In the genomic region with DNA sequence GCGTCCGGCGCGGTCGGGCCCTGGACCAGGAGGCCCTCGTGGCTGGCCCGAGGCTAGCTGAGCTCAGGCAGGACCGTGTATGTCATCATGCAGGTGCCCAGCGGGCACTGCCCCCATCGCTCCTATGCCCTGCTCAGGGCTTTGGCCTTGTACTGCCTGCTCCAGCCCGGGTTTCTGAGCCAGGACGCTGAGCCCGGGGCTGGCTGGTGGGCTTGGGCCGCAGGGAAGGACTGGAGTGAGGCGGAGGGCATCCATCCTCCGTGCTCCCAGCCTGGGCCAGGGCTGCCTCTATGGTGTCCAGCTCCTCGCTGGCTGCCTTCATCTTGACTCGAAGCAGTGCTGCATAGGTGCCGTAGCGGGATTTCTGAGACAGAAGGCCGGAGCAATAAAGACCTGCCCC, we compare ENCODE assay signal across 16 mouse cellular contexts. TPM values are rescaled to one million over a fixed set of nuclear protein-coding genes. Genes with fewer than 3 reads are reported as not detected.
DNase-seq lines count a peak whose midpoint lies in the region; ATAC-seq and TF ChIP-seq lines count a peak whose summit lies in the region.
"Had no signal": no experiment of that assay in that cellular context is flagged by ENCODE, and none has a peak within 500 bp of the region (broad histone marks: within the 10 kb centered on the region; RNA-seq: fewer than 3 reads in every experiment).

No protein-coding gene starts in this region.

- peak; percentile 16 for DNase-seq in cerebellum, adult 8-10 months
- no peak for DNase-seq in cerebellum, adult 2 months
- peak; percentile 11 to 18 for DNase-seq in spleen, postnatal 10 days (ENCODE audit: low spot score in 2 of 2)
- no peak for DNase-seq in spleen, adult 18-20 months
- no peak for DNase-seq in lung, postnatal 25 days (ENCODE audit: low spot score)
- DNase-seq: adrenal gland, postnatal 25 days; heart, adult 18-20 months; layer of hippocampus, adult 9-11 months; lung, adult 18-20 months had no signal

- peaks cover 10% of the 10 kb centered on the region for H3K4me1 ChIP-seq in cerebellum, adult 2 months (ENCODE audit: control insufficient read depth, insufficient read depth, low read length)
- H3K4me1 ChIP-seq in intestine, embryonic 15.5 days (replicated peaks): peaks cover 39% of the 10 kb centered on the region
- H3K4me1 ChIP-seq in intestine, postnatal 0 days (replicated peaks; ENCODE audit: control insufficient read depth, insufficient read depth, low read length): 0 out of 2 replicates have a peak, but pooled peaks cover 7% of the 10 kb centered on the region
- H3K4me1 ChIP-seq in liver, embryonic 16.5 days (ENCODE audit: control insufficient read depth, low read depth, low read length): peaks cover 57% of the 10 kb centered on the region

- peaks cover 9% of the 10 kb centered on the region for H3K36me3 ChIP-seq in intestine, embryonic 15.5 days
- peaks cover 28% of the 10 kb centered on the region for H3K36me3 ChIP-seq in intestine, postnatal 0 days (ENCODE audit: control insufficient read depth, insufficient read depth)
- peaks cover 6% of the 10 kb centered on the region for H3K36me3 ChIP-seq in liver, embryonic 16.5 days (ENCODE audit: control insufficient read depth, insufficient read depth)

- no peak for TF ChIP-seq CTCF in cerebellum, adult 2 months (IDR thresholded peaks at IDR 0.05; ENCODE audit: borderline replicate concordance, insufficient read depth, low read depth, low read length)
- TF ChIP-seq CTCF in intestine, postnatal 0 days (IDR thresholded peaks at IDR 0.05; ENCODE audit: low read depth): no peak

- no peak overlapping the region for H3K4me3 ChIP-seq in cerebellum, adult 2 months (replicated peaks; ENCODE audit: insufficient read depth, low read depth, low read length)
- no peak overlapping the region for H3K4me3 ChIP-seq in intestine, embryonic 15.5 days (replicated peaks)
- H3K4me3 ChIP-seq in intestine, postnatal 0 days (ENCODE audit: low read depth, low read length): no peak overlapping the region
- H3K4me3 ChIP-seq in liver, embryonic 16.5 days (ENCODE audit: low read depth, low read length): no peak overlapping the region
- H3K4me3 ChIP-seq: kidney, embryonic 15.5 days; midbrain, embryonic 15.5 days; neural tube, embryonic 15.5 days had no signal

- no peak for ATAC-seq in intestine, embryonic 15.5 days
- no peak for ATAC-seq in intestine, postnatal 0 days
- ATAC-seq in liver, embryonic 16.5 days (ENCODE audit: low read depth): no peak
- ATAC-seq: midbrain, embryonic 15.5 days had no signal

- H3K27me3 ChIP-seq in cerebellum, adult 2 months (ENCODE audit: control insufficient read depth, insufficient read depth, low read length): no peaks in the 10 kb centered on the region
- peaks cover 26% of the 10 kb centered on the region for H3K27me3 ChIP-seq in intestine, embryonic 15.5 days (replicated peaks)
- H3K27me3 ChIP-seq in intestine, postnatal 0 days (replicated peaks; ENCODE audit: control insufficient read depth, insufficient read depth, low read length): peaks cover 27% of the 10 kb centered on the region
- H3K27me3 ChIP-seq in liver, embryonic 16.5 days (ENCODE audit: control insufficient read depth, insufficient read depth, low read depth, low read length): peaks cover 28% of the 10 kb centered on the region

- no peaks in the 10 kb centered on the region for H3K9me3 ChIP-seq in intestine, embryonic 15.5 days
- H3K9me3 ChIP-seq in intestine, postnatal 0 days (ENCODE audit: control insufficient read depth): no peaks in the 10 kb centered on the region
- H3K9me3 ChIP-seq in liver, embryonic 16.5 days (replicated peaks; ENCODE audit: control insufficient read depth, low read length): no peaks in the 10 kb centered on the region
- H3K9me3 ChIP-seq: kidney, embryonic 15.5 days; midbrain, embryonic 15.5 days; neural tube, embryonic 15.5 days had no signal

- WGBS in cerebellum, adult 2 months: 87% methylated on average over 21 of the region's 21 CpGs
- whole genome bisulfite sequencing in intestine, embryonic 15.5 days: 90% methylated on average over 21 of the region's 21 CpGs
- 93% methylated on average over 20 of the region's 21 CpGs for WGBS in intestine, postnatal 0 days
- WGBS in liver, embryonic 16.5 days (ENCODE audit: insufficient replicate concordance): 87% methylated on average over 21 of the region's 21 CpGs

- no peak overlapping the region for H3K4me2 ChIP-seq in intestine, embryonic 15.5 days (replicated peaks)
- no peak overlapping the region for H3K4me2 ChIP-seq in intestine, postnatal 0 days (replicated peaks; ENCODE audit: low read depth)
- no peak overlapping the region for H3K4me2 ChIP-seq in liver, embryonic 16.5 days (ENCODE audit: low read depth, low read length)
- H3K4me2 ChIP-seq: kidney, embryonic 15.5 days; midbrain, embryonic 15.5 days; neural tube, embryonic 15.5 days had no signal

- H3K9ac ChIP-seq in intestine, embryonic 15.5 days: 0 out of 2 replicates have a peak overlapping the region, but pooled peaks have one; percentile 23
- no peak overlapping the region for H3K9ac ChIP-seq in intestine, postnatal 0 days (ENCODE audit: low read depth, low read length)
- no peak overlapping the region for H3K9ac ChIP-seq in liver, embryonic 16.5 days (ENCODE audit: low read depth, low read length)
- H3K9ac ChIP-seq: kidney, embryonic 15.5 days; midbrain, embryonic 15.5 days; neural tube, embryonic 15.5 days had no signal

- TF ChIP-seq POLR2A in cerebellum, adult 2 months (IDR thresholded peaks at IDR 0.05; ENCODE audit: borderline replicate concordance, insufficient read depth, low read length): no peak

- no peak overlapping the region for H3K27ac ChIP-seq in cerebellum, adult 2 months (ENCODE audit: insufficient read depth, low read length)
- H3K27ac ChIP-seq in intestine, embryonic 15.5 days: no peak overlapping the region
- H3K27ac ChIP-seq in intestine, postnatal 0 days (ENCODE audit: low read depth, low read length): no peak overlapping the region
- H3K27ac ChIP-seq in liver, embryonic 16.5 days (ENCODE audit: low read length): peak overlapping the region; percentile 48
- H3K27ac ChIP-seq: kidney, embryonic 15.5 days; macrophage; midbrain, embryonic 15.5 days; neural tube, embryonic 15.5 days had no signal

RNA-seq across cellular contexts. Expression of a gene that starts 8.4 kb away (rescaled TPM):
- 4.2 TPM in 2 replicates for polyA plus RNA-seq in cerebellum, adult 2 months (2012; rRNA removed)
- 10.0 and 10.3 TPM in 2 replicates for polyA plus RNA-seq in intestine, embryonic 15.5 days (2015; fragmentation: Nextera tagmentation; extraction: Ambion mirVana)
- 6.1 and 6.7 TPM in 2 replicates for polyA plus RNA-seq in intestine, postnatal 0 days (2015; fragmentation: Nextera tagmentation; extraction: Ambion mirVana)
- 3.0 and 3.8 TPM in 2 replicates for polyA plus RNA-seq in liver, embryonic 16.5 days (2015; fragmentation: Nextera tagmentation; extraction: Ambion mirVana)

RNA-seq across cellular contexts. Expression of a gene that starts 14.4 kb away (rescaled TPM):
- polyA plus RNA-seq in cerebellum, adult 2 months (2012; rRNA removed): 194 and 207 TPM in 2 replicates
- polyA plus RNA-seq in intestine, embryonic 15.5 days (2015; fragmentation: Nextera tagmentation; extraction: Ambion mirVana): 34.8 and 36.2 TPM in 2 replicates
- 27.1 and 30.1 TPM in 2 replicates for polyA plus RNA-seq in intestine, postnatal 0 days (2015; fragmentation: Nextera tagmentation; extraction: Ambion mirVana)
- polyA plus RNA-seq in liver, embryonic 16.5 days (2015; fragmentation: Nextera tagmentation; extraction: Ambion mirVana): 3.3 TPM in 2 replicates

RNA-seq across cellular contexts. Expression of a gene that starts 15.4 kb away (rescaled TPM):
- polyA plus RNA-seq in cerebellum, adult 2 months (2012; rRNA removed): 38.8 and 41.7 TPM in 2 replicates
- polyA plus RNA-seq in intestine, embryonic 15.5 days (2015; fragmentation: Nextera tagmentation; extraction: Ambion mirVana): 15.6 and 16.7 TPM in 2 replicates
- 22.0 and 25.3 TPM in 2 replicates for polyA plus RNA-seq in intestine, postnatal 0 days (2015; fragmentation: Nextera tagmentation; extraction: Ambion mirVana)
- polyA plus RNA-seq in liver, embryonic 16.5 days (2015; fragmentation: Nextera tagmentation; extraction: Ambion mirVana): 11.1 and 11.6 TPM in 2 replicates

RNA-seq across cellular contexts. Expression of a gene that starts 25.9 kb away (rescaled TPM):
- 258 and 262 TPM in 2 replicates for polyA plus RNA-seq in cerebellum, adult 2 months (2012; rRNA removed)
- polyA plus RNA-seq in intestine, embryonic 15.5 days (2015; fragmentation: Nextera tagmentation; extraction: Ambion mirVana): 126 and 138 TPM in 2 replicates
- polyA plus RNA-seq in intestine, postnatal 0 days (2015; fragmentation: Nextera tagmentation; extraction: Ambion mirVana): 78.8 and 80.0 TPM in 2 replicates
- polyA plus RNA-seq in liver, embryonic 16.5 days (2015; fragmentation: Nextera tagmentation; extraction: Ambion mirVana): 67.3 and 67.6 TPM in 2 replicates

RNA-seq across cellular contexts. Expression of a gene that starts 28.4 kb away (rescaled TPM):
- 32.3 and 32.9 TPM in 2 replicates for polyA plus RNA-seq in cerebellum, adult 2 months (2012; rRNA removed)
- 13.5 and 14.2 TPM in 2 replicates for polyA plus RNA-seq in intestine, embryonic 15.5 days (2015; fragmentation: Nextera tagmentation; extraction: Ambion mirVana)
- 11.8 and 12.7 TPM in 2 replicates for polyA plus RNA-seq in intestine, postnatal 0 days (2015; fragmentation: Nextera tagmentation; extraction: Ambion mirVana)
- 11.2 and 13.8 TPM in 2 replicates for polyA plus RNA-seq in liver, embryonic 16.5 days (2015; fragmentation: Nextera tagmentation; extraction: Ambion mirVana)

Comparison
In these comparisons a context has a peak if more than half of its experiments do, and no peak if none do; other contexts are left out.
1. DNase-seq: peak in cerebellum, adult 8-10 months (single experiment) and spleen, postnatal 10 days (2 of 2); none in cerebellum, adult 2 months (0 of 2), spleen, adult 18-20 months (0 of 2) and lung, postnatal 25 days (single experiment).